Mouse (Mus musculus) erythroblast, adult 5-6 weeks (primary cell): Measurements from ENCODE around the gene Dbnl. TPM values are rescaled to one million over a fixed set of nuclear protein-coding genes. Genes with fewer than 3 reads are reported as not detected.
"Not testable (repeated sequence)": the region's sequence is repeated elsewhere in the genome, so short reads cannot be mapped to it uniquely, and the experiment has no call there.

ENCODE experiments used
- ATAC-seq: replicated peaks from 2 replicates; pipeline ENCODE4 v1.8.0; 2016; ENCODE audit warnings: moderate number of reproducible peaks, mild to moderate bottlenecking, moderate TSS enrichment, inconsistent platforms; ENCODE audit not compliant: poor library complexity, low FRiP score, severe bottlenecking
- total RNA-seq, 2 experiments: library from RNA; stranded (forward) in 1 of 2; stranded (reverse) in 1 of 2; fragments of 150-400 nt in 1 of 2; fragments of 200-764, 138-1000 nt in 1 of 2; gene quantifications; 2 replicates each; pipeline versions ENCODE4 v1.2.3 to v1.2.4; 2015 to 2017; ENCODE audit warnings: low replicate concordance in 2 of 2

The Dbnl gene
- total RNA-seq, 2 experiments from 2014 or later: 14.4 to 26.0 TPM

DNA sequence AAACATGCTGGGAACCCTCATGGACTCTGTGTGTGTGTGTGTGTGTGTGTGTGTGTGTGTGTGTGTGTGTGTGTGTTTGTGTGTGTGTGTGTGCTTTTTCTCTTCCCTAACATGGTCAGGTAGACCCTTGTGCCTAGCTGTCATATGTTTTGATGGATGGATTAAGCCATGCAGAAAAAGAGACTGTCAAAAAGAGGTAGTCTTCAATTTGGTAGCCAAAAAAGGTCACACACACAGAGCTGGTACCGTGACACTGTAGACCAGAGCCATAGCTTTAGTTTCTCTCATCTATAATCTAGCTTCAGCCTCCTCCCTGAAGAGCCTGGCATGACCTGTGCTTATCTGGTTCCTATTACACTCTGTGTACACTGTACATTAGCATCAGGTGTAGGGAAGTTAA is 2.1 kb downstream of the Dbnl start:
- ATAC-seq: no peak

DNA sequence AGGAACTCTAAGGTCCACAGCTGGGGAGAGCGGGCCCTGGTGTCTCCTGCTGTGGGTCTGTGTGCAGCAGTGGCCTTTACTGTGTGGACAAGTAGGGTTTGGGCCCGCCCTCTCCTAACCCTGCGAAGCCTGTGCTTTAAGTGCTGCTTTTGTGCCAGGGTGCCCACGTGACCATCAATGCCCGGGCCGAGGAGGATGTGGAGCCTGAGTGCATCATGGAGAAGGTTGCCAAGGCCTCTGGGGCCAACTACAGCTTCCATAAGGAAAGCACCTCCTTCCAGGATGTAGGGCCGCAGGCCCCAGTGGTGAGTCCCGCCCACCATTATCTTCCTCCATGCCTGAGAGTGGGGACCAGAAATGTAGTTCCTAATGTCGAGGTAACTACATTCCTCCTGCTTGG is 7.0 kb downstream of the Dbnl start:
- no peak for ATAC-seq

DNA sequence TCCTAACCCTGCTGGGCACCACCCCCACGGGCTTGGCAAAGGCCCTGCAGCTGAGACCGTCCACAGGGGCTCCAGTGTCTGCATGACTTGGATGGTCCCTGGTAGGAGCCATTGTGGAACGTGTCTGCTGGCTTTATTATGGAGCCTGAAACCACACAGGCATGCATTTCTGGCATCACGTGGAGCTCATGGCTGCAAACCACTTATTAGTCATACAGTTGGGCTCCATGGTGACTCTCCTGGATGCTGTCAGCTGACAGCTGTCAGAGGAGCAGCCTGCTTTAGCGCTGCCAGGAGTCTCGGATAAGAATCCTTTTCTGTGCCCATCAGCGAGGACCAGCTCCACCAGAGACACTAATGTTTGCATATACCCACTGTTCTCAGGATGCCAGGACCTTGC is 7.4 kb downstream of the Dbnl start:
- no peak for ATAC-seq

DNA sequence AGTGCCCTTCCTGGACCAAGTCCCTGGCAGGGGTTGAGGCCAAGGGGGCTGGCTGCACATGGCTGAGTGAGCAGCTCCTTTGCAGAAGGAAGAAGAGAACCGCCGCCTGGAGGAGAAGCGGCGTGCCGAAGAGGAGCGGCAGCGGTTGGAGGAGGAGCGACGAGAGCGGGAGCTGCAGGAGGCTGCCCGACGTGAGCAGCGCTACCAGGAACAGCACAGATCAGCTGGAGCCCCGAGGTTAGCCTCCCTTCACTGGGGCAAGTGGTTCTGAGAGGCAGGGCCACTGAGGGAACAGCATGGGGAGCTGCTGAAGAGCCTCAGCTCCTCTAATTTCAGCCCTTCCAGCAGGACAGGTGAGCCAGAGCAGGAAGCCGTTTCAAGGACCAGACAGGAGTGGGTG is 8.7 kb downstream of the Dbnl start:
- no peak for ATAC-seq

DNA sequence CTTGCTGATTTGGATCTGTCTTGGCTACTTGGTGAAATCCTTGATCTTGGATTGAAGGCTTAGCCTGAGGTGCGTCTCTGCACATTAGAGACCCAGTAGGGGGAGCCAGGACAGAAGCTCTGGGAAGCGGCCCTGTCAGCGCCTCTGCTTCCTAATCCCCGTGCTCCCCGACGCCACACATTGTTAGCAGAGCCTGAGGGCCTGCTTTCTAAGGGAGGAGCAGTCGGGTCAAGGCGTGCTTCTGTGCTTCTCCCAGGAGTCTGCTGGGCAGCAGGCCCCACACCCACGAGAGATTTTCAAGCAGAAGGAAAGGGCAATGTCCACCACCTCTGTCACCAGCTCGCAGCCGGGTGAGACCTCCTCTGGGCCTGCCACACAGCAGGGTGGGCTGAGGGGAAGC is 9.1 kb downstream of the Dbnl start:
- ATAC-seq: no peak

DNA sequence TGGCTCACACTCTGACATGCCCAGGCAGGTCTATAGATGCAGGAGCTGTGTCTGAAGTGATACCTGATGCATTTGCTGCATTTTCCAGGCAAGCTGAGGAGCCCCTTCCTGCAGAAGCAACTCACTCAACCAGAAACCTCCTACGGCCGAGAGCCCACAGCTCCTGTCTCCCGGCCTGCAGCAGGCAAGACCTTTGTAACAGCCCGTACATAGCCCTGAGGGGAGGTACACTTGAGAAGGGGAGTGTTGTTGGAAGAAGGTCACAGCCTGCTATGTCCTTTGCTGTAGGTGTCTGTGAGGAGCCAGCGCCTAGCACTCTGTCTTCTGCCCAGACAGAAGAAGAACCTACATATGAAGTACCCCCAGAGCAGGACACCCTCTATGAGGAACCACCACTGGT is 9.6 kb downstream of the Dbnl start:
- no peak for ATAC-seq

DNA sequence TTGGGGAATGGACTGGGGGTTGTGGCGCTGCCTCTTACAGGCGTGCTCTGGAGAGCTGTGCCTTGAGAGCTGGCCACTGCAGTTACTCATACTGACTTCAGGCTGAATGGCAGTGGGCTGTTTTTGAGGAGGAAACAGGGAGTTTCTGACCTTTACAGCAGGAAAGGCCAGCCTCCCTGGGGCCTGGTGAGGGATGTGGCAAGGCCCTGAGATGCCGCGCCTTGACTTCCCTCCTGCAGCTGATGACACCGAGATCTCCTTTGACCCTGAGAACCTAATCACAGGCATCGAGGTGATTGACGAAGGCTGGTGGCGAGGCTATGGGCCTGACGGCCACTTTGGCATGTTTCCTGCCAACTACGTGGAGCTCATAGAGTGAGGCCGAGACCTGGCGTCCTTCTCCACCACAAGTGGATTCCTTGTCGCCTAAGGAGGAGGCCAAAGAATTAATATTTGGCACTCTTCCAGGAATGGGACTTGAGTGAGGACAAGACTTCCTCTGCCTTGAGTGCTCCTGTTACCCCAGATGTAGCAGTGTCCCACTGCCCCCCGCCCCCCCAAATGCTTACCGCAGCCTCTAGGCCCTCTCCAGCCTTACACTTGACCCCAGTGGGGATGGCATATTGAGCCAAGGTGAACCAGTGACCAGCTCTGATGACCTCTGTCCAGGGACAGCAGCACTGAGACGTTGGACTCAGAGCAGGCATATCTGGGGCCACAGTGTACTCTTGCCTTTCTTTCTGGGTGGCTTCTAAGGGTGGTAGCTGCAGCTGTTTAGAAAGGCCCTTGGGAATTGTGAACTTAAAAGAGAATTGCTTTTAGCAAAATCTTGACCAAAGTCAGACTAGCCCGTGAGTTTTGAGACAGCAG is 11.6 kb downstream of the Dbnl start:
- no peak for ATAC-seq

DNA sequence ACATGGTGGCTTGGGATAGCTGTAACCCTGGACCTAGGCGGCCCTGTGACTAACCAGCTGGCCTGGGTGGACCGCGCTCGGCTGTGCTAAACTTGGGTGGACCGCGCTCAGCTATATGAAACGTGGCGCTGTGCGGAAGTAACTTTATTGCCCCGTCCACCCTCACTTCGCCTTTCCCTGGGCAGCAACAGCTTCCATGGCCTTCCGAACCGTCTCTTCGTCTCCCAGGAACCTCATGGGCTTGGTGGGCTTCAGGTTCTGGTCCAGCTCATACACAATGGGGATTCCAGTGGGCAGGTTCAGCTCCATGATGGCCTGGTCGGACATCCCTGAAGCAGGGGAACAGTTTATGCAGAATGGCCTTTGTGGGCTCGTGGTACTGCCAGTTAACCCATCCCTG is 13.2 kb downstream of the Dbnl start:
- no peak for ATAC-seq

DNA sequence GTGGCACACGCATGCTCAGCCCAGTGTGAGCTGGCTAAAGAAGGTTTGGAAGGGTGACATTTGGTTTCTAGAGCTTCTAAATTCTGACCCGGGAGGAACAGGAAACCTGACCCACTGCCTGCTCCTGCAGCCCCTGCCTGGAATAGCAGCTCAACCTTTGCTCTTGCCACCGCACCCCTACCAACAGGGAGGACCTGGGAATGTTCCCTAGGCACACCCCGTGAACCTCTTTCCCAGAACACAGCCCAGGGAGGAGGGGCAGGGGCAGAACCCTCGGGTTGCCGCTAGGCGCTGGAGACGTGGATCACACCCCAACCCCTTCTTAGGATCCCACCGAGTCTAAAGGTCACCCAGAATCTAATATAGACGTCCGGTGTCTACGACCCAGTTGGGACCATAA is 13.7 kb downstream of the Dbnl start:
- ATAC-seq: no peak

DNA sequence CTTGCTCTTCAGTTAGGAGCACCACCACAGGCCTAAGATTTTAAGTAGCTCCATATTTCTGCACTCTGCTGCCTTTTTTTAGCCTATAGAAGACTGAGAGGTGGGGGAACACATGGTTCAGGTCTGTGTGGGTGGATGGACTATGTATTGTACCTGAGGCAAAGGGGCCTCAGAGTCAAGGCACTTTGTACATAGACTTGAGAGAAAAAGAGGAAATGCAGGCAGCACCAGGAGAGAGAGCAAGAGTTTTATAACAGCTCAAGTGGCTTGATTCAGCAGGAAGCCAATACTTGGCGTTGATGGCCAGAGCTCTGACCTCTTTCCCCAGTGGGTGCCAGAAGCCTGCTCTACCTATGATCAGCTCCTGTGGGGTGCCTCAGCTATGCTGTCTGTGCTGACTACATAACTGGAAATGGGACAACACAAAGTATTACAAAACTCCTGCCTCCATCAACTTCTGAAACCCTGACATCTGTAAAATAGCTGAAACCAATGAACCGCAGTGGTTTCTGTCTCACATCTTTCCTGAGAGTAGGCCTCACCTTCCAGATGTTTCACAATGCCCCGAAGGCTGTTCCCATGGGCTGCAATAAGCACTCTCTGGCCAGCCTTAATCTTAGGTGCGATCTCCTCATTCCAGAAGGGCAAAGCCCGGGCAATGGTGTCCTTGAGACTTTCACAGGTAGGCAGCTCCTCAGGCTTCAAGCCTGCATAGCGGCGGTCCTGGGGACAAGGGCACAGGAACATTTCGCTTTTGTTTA is 14.3 kb downstream of the Dbnl start:
- ATAC-seq: no peak

DNA sequence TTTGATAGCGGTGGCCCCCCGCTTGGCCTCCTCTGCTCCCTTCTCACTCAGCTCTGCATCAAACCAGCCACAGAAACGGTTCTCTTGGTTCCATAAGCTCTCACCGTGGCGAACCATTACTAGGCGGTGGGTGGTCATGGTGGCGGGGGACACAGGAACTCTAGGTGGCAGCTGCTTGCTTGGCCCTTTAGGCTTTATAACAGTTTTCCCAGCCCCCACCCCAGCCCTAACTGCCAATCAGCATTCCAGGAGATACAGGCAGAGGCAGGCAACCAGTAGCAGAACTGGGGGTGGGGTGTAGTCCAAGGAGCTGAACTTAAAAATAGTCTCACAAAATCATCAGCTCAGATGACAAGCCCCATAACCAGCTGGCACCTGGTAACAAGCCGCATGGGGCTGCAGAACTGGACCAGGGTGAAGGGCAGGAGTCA is 15.3 kb downstream of the Dbnl start, which contains the start of gene Pgam2:
Pgam2 (minus strand) TSS at position 183 of the 431 bp plus-strand sequence.
- ATAC-seq: no peak

DNA sequence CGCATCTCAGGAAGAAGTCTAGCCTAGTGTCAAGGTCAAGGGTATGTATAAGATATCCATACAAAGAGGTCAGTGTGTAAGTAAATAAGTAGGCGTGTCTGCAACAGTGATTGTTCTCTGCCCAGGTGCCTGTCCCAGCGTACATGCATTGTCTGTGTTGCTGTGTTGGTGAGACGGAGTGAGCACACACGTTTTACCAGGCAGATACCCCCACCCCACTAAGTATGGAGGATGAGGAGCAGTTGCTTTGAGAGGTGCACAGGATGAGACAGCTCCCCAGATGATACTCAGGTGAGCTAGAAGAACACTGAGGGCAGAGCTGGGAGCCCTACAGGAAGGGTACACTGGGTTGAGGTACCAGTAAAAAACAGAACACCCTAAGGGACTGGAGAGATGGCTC is 15.9 kb downstream of the Dbnl start:
- ATAC-seq: no peak

DNA sequence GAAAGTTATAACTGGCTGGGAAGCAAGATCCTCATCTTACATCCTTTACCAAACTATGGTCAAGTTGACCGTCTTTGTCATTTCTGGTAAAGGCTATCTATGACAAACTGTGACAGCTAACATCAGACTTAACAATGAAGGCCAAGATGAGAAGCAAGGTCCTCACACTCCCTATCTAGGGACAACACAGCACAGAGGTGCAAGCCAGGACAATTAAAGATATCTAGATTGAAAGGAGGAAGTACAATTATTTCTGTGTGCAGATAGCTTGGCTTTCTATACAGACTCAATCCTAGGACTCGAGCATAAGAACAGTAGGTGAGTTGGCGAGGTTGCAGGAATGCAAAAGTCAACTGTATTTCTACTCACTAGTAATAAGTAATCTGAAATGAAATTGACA is 17.4 kb downstream of the Dbnl start:
- ATAC-seq: no peak

DNA sequence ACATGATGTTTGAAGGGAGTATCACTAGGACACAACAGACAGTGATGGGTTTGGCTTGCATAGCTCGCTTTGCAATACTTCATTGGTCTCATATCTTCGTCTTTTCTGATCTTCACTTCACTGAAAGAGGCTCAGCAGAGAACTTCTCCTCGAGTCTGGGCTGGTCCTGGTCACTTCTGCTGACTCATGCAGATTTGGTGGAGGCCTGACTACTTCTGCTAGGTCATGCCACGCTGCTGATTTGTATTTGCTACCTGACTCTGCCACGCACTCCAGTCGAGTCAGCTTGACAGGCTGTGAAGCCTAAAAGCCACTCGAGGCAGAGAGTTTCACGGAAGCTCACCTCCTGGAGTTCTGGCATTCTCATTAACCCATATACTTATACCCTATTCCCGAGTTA is 19.7 kb downstream of the Dbnl start:
- peak; percentile 30; the same call in 1 of the 2 replicates for ATAC-seq

DNA sequence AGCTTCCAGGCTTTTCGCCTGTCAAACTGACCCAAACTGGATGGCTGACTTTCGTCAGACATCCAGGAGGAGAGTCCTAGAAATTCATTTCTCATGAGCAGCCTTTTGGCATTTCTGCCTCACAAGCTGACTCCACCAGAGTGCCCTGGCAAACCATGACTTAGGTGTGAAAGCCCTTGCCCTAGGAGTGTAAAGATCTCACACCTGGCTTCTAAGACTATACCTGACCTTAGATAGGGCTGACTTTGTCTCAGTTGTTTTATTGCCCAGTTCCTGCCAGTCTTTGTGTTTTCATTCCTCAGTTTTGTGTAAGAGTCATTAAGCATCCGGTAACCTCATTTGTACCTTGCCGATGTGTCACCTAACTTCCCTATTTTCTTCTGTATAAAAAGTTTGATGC is 21.2 kb downstream of the Dbnl start:
- ATAC-seq: not testable (repeated sequence)

DNA sequence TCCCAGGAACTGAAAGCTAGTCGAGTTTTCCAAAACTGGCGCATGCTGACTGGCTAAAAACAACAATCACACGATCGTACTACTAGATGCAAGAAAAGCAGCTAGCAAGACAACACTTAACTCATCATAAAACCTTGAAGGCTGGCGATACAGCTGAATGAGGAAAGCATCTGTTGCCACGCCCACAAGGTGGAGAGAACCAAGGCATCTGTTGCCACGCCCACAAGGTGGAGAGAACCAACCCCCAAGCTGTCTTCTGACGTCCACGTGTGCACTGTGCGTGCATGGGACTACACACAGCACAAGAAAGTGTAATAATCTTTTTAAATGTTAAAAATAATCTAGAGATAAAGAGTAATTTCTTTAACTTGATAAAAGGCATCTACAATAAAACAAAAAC is 25.1 kb downstream of the Dbnl start:
- ATAC-seq: no peak

DNA sequence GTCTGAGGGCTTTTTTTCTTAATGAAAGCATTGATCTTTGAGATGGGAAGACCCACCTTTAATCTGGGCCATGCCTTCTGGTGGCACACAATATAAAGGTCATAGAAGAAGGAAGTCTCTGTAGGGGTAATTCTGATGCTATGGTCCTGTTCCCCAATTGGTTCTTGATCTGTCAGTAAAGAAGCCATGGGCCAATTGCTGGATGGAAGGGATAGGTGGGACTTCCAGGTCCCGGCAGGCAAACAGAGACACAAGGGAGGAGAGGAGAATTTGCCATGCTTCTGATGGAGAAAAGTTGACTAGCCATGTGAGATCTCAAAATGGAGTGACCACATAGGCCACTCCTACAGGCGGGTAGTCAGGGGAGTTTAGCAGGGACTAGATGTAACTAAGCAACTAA is 30.9 kb downstream of the Dbnl start:
- ATAC-seq: no peak

DNA sequence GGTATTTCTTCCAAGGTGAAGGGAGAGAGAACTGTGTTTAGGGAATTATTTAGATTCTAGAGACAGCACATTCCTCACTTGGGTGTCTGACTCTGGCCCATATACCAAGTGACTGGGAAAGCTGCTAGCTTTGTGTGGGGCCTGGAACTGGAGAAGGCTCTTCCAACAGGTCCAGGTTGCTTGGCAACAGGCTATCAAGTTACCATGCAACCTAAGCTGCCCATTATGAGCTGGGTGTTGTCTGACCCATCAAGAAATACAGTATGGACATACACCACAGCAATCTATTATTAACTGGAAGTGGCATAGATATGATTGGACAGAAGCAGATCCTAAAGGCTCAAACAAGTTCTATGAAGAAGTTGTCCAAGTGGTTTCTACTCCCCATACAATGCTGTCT is 37.1 kb downstream of the Dbnl start:
- ATAC-seq: no peak

DNA sequence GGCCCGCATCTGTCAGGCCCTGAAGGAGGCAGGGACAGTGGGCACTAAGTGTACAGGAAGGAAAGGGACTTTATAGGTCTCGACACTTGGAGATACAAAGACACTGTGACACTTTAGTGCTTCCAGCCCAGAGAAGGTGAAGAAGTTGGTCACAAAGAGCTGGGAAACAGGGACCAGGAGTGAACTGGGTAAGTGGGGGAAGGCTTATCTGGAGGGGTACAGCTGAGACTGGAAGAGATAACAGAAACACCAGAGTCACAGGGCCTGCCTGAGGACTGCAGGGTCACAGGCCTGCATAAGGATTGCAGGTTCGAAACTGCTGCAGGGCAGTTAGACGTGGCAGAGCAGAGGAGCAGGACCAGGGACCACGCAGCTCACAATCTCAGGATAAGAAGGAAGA is 39.6 kb downstream of the Dbnl start:
- ATAC-seq: no peak

DNA sequence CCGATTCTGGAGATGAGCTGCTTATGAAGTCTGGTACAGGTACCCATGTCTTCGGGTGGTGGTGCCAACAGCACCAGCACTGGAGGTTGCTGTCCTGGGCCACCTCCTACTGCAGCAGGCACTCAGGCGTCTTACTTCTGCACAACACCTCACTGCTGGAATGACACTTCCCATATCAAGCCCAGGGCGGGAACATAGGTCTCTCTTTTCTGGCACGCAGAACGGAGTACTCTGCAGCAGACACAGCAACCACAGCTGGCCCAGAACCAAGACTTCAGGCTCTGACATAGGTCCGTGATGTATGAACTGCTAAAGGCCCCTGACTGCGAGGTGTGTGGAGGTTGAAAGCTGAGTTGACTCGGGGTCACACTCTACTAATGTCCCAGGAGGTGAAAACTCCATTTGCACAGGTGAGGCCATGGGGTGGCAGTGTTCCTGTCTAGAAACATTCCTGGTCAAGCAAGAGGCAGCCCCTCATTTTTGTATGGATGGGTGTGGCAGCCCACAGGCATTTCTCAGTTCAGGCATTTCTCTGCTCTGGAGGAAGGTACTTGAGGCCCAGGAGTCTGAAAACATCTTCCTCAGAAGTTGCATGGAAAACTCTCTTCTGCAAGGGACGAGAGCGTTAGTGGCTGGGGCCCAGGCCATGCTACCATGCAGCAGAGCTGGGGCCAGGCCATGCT is 40.4 kb downstream of the Dbnl start:
- ATAC-seq: no peak

DNA sequence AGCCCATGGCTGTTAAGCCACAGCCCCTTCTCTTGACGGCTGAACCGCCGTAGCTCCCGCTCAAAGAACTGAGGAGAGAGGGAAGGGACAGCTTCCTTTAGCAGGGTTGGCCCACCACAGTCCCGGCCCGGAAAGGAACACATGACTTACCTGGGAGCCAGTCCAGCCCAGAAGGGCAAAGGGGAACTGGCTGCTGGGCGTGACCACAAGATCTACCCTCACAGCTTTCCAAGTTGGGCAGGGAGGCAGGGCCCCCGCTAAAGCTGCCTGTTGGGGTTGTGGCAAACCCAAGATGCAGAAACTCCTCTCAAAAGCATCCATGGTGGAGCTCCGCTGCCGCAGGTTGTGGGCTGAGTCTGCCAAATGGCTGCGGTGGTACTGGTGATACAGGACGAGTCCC is 41.0 kb downstream of the Dbnl start:
- ATAC-seq: no peak
